Mouse (Mus musculus): ENCODE results near the gene Tmem59. TPM values are rescaled to one million over a fixed set of nuclear protein-coding genes. Genes with fewer than 3 reads are reported as not detected.

Gene Tmem59
- polyA plus RNA-seq, 1 experiment: 147 TPM

GRCm38 (mm10) chr4:107150991-107151390 is 27.2 kb upstream of the Tmem59 start:
- H3K4me1 ChIP-seq: peaks cover 7% of the 10 kb centered on the region; the same call in 1 of the 2 replicates
- no peaks in the 10 kb centered on the region for H3K27me3 ChIP-seq (replicated peaks)
- H3K9me3 ChIP-seq: no peaks in the 10 kb centered on the region
- TF ChIP-seq GATA1 (IDR thresholded peaks at IDR 0.05; ENCODE audit: borderline replicate concordance, low read length) (no peak), FLI1 (IDR thresholded peaks at IDR 0.05; ENCODE audit: low read length) (no peak)
- no peak overlapping the region for H3K4me3 ChIP-seq (replicated peaks)
- peaks cover 85% of the 10 kb centered on the region for H3K36me3 ChIP-seq (replicated peaks; ENCODE audit: low read length)

GRCm38 (mm10) chr4:107152571-107152970 is 25.6 kb upstream of the Tmem59 start:
- Histone ChIP-seq H3K36me3 (replicated peaks; ENCODE audit: low read length) (peaks cover 84% of the 10 kb centered on the region), H3K27me3 (replicated peaks) (no peaks in the 10 kb centered on the region), H3K4me1 (peaks cover 10% of the 10 kb centered on the region; the same call in 1 of the 2 replicates), H3K9me3 (no peaks in the 10 kb centered on the region), H3K4me3 (replicated peaks) (no peak overlapping the region)
- TF ChIP-seq FLI1 (IDR thresholded peaks at IDR 0.05; ENCODE audit: low read length) (no peak), GATA1 (IDR thresholded peaks at IDR 0.05; ENCODE audit: borderline replicate concordance, low read length) (no peak)

- no peak for TF ChIP-seq FLI1 (IDR thresholded peaks at IDR 0.05; ENCODE audit: low read length)
- no peak for TF ChIP-seq GATA1 (IDR thresholded peaks at IDR 0.05; ENCODE audit: borderline replicate concordance, low read length)
- H3K4me3 ChIP-seq (replicated peaks): no peak overlapping the region
- peaks cover 21% of the 10 kb centered on the region for H3K4me1 ChIP-seq
- peaks cover 92% of the 10 kb centered on the region for H3K36me3 ChIP-seq (replicated peaks; ENCODE audit: low read length)
- H3K9me3 ChIP-seq: no peaks in the 10 kb centered on the region
- no peaks in the 10 kb centered on the region for H3K27me3 ChIP-seq (replicated peaks)
Measured at GRCm38 (mm10) chr4:107156983-107157401, 21.2 kb upstream of the Tmem59 start.

- H3K4me3 ChIP-seq (replicated peaks): no peak overlapping the region
- H3K4me1 ChIP-seq: peaks cover 23% of the 10 kb centered on the region
- peaks cover 97% of the 10 kb centered on the region for H3K36me3 ChIP-seq (replicated peaks; ENCODE audit: low read length)
- H3K9me3 ChIP-seq: no peaks in the 10 kb centered on the region
- TF ChIP-seq FLI1 (IDR thresholded peaks at IDR 0.05; ENCODE audit: low read length) (no peak), GATA1 (IDR thresholded peaks at IDR 0.05; ENCODE audit: borderline replicate concordance, low read length) (no peak)
- no peaks in the 10 kb centered on the region for H3K27me3 ChIP-seq (replicated peaks)
Measured at GRCm38 (mm10) chr4:107159166-107159773, 18.9 kb upstream of the Tmem59 start.

- Histone ChIP-seq H3K27me3 (replicated peaks) (no peaks in the 10 kb centered on the region), H3K36me3 (replicated peaks; ENCODE audit: low read length) (peaks cover 97% of the 10 kb centered on the region), H3K4me1 (peaks cover 23% of the 10 kb centered on the region), H3K9me3 (no peaks in the 10 kb centered on the region), H3K4me3 (replicated peaks) (no peak overlapping the region)
- no peak for TF ChIP-seq FLI1 (IDR thresholded peaks at IDR 0.05; ENCODE audit: low read length)
- 0 out of 3 replicates have a peak, but pooled peaks have one; percentile 4 for TF ChIP-seq GATA1 (IDR thresholded peaks at IDR 0.05; ENCODE audit: borderline replicate concordance, low read length)
Measured at GRCm38 (mm10) chr4:107160181-107160580, 18.0 kb upstream of the Tmem59 start.

GRCm38 (mm10) chr4:107163341-107163740 is 14.9 kb upstream of the Tmem59 start:
- Histone ChIP-seq H3K27me3 (replicated peaks) (no peaks in the 10 kb centered on the region), H3K4me1 (peaks cover 23% of the 10 kb centered on the region), H3K9me3 (no peaks in the 10 kb centered on the region), H3K36me3 (replicated peaks; ENCODE audit: low read length) (peaks cover 93% of the 10 kb centered on the region), H3K4me3 (replicated peaks) (no peak overlapping the region)
- TF ChIP-seq GATA1 (IDR thresholded peaks at IDR 0.05; ENCODE audit: borderline replicate concordance, low read length) (no peak), FLI1 (IDR thresholded peaks at IDR 0.05; ENCODE audit: low read length) (no peak)

- Histone ChIP-seq H3K4me3 (replicated peaks) (no peak overlapping the region), H3K9me3 (no peaks in the 10 kb centered on the region), H3K4me1 (peaks cover 23% of the 10 kb centered on the region), H3K27me3 (replicated peaks) (no peaks in the 10 kb centered on the region), H3K36me3 (replicated peaks; ENCODE audit: low read length) (peaks cover 93% of the 10 kb centered on the region)
- no peak for TF ChIP-seq FLI1 (IDR thresholded peaks at IDR 0.05; ENCODE audit: low read length)
- no peak for TF ChIP-seq GATA1 (IDR thresholded peaks at IDR 0.05; ENCODE audit: borderline replicate concordance, low read length)
Measured at GRCm38 (mm10) chr4:107163756-107164587, 14.2 kb upstream of the Tmem59 start.

GRCm38 (mm10) chr4:107166700-107167099 is 11.5 kb upstream of the Tmem59 start:
- H3K36me3 ChIP-seq (replicated peaks; ENCODE audit: low read length): peaks cover 88% of the 10 kb centered on the region
- no peak overlapping the region for H3K4me3 ChIP-seq (replicated peaks)
- no peak for TF ChIP-seq FLI1 (IDR thresholded peaks at IDR 0.05; ENCODE audit: low read length)
- TF ChIP-seq GATA1 (IDR thresholded peaks at IDR 0.05; ENCODE audit: borderline replicate concordance, low read length): no peak
- no peaks in the 10 kb centered on the region for H3K27me3 ChIP-seq (replicated peaks)
- peaks cover 12% of the 10 kb centered on the region for H3K4me1 ChIP-seq
- no peaks in the 10 kb centered on the region for H3K9me3 ChIP-seq

GRCm38 (mm10) chr4:107167798-107168197 is 10.4 kb upstream of the Tmem59 start:
- H3K4me1 ChIP-seq: peaks cover 13% of the 10 kb centered on the region
- no peaks in the 10 kb centered on the region for H3K27me3 ChIP-seq (replicated peaks)
- no peak overlapping the region for H3K4me3 ChIP-seq (replicated peaks)
- TF ChIP-seq GATA1 (IDR thresholded peaks at IDR 0.05; ENCODE audit: borderline replicate concordance, low read length): no peak
- TF ChIP-seq FLI1 (IDR thresholded peaks at IDR 0.05; ENCODE audit: low read length): no peak
- H3K9me3 ChIP-seq: no peaks in the 10 kb centered on the region
- H3K36me3 ChIP-seq (replicated peaks; ENCODE audit: low read length): peaks cover 88% of the 10 kb centered on the region

- peaks cover 69% of the 10 kb centered on the region for H3K4me1 ChIP-seq
Measured at GRCm38 (mm10) chr4:107177506-107177905, 693 bp upstream of the Tmem59 start.

More at GRCm38 (mm10) chr4:107177506-107177905, 693 bp upstream of the Tmem59 start:
- Histone ChIP-seq H3K36me3 (replicated peaks; ENCODE audit: low read length) (peaks cover 41% of the 10 kb centered on the region), H3K27me3 (replicated peaks) (no peaks in the 10 kb centered on the region), H3K9me3 (no peaks in the 10 kb centered on the region), H3K4me3 (replicated peaks) (peak overlapping the region; percentile 100)
- TF ChIP-seq GATA1 (IDR thresholded peaks at IDR 0.05; ENCODE audit: borderline replicate concordance, low read length) (no peak), FLI1 (IDR thresholded peaks at IDR 0.05; ENCODE audit: low read length) (no peak)
